Mouse (Mus musculus): ENCODE measurements around the gene Serpina11.

Gene Serpina11
- long read RNA-seq, experiment 1, result 0 reads
- long read RNA-seq, experiment 2, result 0 reads

GRCm38 (mm10) chr12:103989857-103990256, at the start of gene Serpina11:
Serpina11 (minus strand) TSS chr12:103989957.
- intact Hi-C loops (cut with DNase I), result no loop called here

- intact Hi-C loops (cut with DNase I), result no loop called here
These were observed 48.4 kb upstream of the Serpina11 start for GRCm38 (mm10) chr12:104038181-104038580.

- intact Hi-C loops (cut with DNase I), result no loop called here
These were observed 44.0 kb upstream of the Serpina11 start for GRCm38 (mm10) chr12:104033752-104034151.

- intact Hi-C loops (cut with DNase I), result loop anchor here (2.0 kb wide), 1 partner anchor 35 kb away; no protein-coding TSS in a partner anchor
These were observed 40.2 kb upstream of the Serpina11 start for GRCm38 (mm10) chr12:104029986-104030385.

GRCm38 (mm10) chr12:104015280-104015679, 25.5 kb upstream of the Serpina11 start:
- intact Hi-C loops (cut with DNase I), result no loop called here

- intact Hi-C loops (cut with DNase I), result no loop called here
These were observed 23.9 kb upstream of the Serpina11 start, which contains the start of gene Serpina9 for GRCm38 (mm10) chr12:104013620-104014019. Serpina9 (minus strand) TSS chr12:104013755.

- intact Hi-C loops (cut with DNase I), result no loop called here
These were observed 14.9 kb upstream of the Serpina11 start for GRCm38 (mm10) chr12:104004689-104005088.

- intact Hi-C loops (cut with DNase I), result no loop called here
These were observed 13.5 kb upstream of the Serpina11 start for GRCm38 (mm10) chr12:104003238-104003612.

- intact Hi-C loops (cut with DNase I), result no loop called here
These were observed 12.9 kb upstream of the Serpina11 start for GRCm38 (mm10) chr12:104002569-104003237.

- intact Hi-C loops (cut with DNase I), result no loop called here
These were observed 10.8 kb upstream of the Serpina11 start for GRCm38 (mm10) chr12:104000594-104000993.

- intact Hi-C loops (cut with DNase I), result no loop called here
These were observed 9.9 kb upstream of the Serpina11 start for GRCm38 (mm10) chr12:103999611-104000010.

GRCm38 (mm10) chr12:103996513-103996912, 6.8 kb upstream of the Serpina11 start:
- intact Hi-C loops (cut with DNase I), result loop anchor here (2.0 kb wide), 1 partner anchor 72 kb away; no protein-coding TSS in a partner anchor

- intact Hi-C loops (cut with DNase I), result loop anchor here (2.0 kb wide), 3 partner anchors 35 to 423 kb away; no protein-coding TSS in a partner anchor
These were observed 5.7 kb upstream of the Serpina11 start for GRCm38 (mm10) chr12:103995292-103996072.

GRCm38 (mm10) chr12:103992945-103993344, 3.2 kb upstream of the Serpina11 start:
- intact Hi-C loops (cut with DNase I), result no loop called here

GRCm38 (mm10) chr12:103989514-103989767, 316 bp downstream of the Serpina11 start:
- intact Hi-C loops (cut with DNase I), result no loop called here

- intact Hi-C loops (cut with DNase I), result no loop called here
These were observed 823 bp downstream of the Serpina11 start for GRCm38 (mm10) chr12:103988754-103989513.

- intact Hi-C loops (cut with DNase I), result no loop called here
These were observed 3.9 kb downstream of the Serpina11 start for GRCm38 (mm10) chr12:103985868-103986267.

- intact Hi-C loops (cut with DNase I), result no loop called here
These were observed 4.8 kb downstream of the Serpina11 start for GRCm38 (mm10) chr12:103984935-103985334.

GRCm38 (mm10) chr12:103981646-103982360, 8.0 kb downstream of the Serpina11 start:
- intact Hi-C loops (cut with DNase I), result no loop called here

GRCm38 (mm10) chr12:103978294-103978693, 11.5 kb downstream of the Serpina11 start:
- intact Hi-C loops (cut with DNase I), result no loop called here

GRCm38 (mm10) chr12:103977846-103978245, 11.9 kb downstream of the Serpina11 start:
- intact Hi-C loops (cut with DNase I), result no loop called here

All from adrenal gland (tissue).